Mouse (Mus musculus): ENCODE data around the gene Utrn. TPM values are rescaled to one million over a fixed set of nuclear protein-coding genes. Genes with fewer than 3 reads are reported as not detected.

Gene Utrn
- total RNA-seq, 2 experiments from 2014 or later = 67.1 to 69.4 TPM

GRCm38 (mm10) chr10:12756692-12757091, 112.5 kb downstream of the Utrn start:
- intact Hi-C loops (cut with DNase I) = no loop called here
- DNase-seq (ENCODE audit: low spot score) = no peak

- intact Hi-C loops (cut with DNase I) = no loop called here
- DNase-seq (ENCODE audit: low spot score) = no peak
These were observed 114.3 kb downstream of the Utrn start for GRCm38 (mm10) chr10:12754911-12755310.

GRCm38 (mm10) chr10:12754166-12754565, 115.0 kb downstream of the Utrn start:
- no peak for DNase-seq (ENCODE audit: low spot score)
- intact Hi-C loops (cut with DNase I) = no loop called here

GRCm38 (mm10) chr10:12743717-12744116, 125.4 kb downstream of the Utrn start:
- intact Hi-C loops (cut with DNase I) = no loop called here
- no peak for DNase-seq (ENCODE audit: low spot score)

- intact Hi-C loops (cut with DNase I) = loop anchor here (5.0 kb wide), 2 partner anchors 128 to 183 kb away; partner anchors contain the start of gene Utrn
- DNase-seq (ENCODE audit: low spot score) = no peak
These were observed 129.7 kb downstream of the Utrn start for GRCm38 (mm10) chr10:12739302-12739987.

GRCm38 (mm10) chr10:12737926-12738325, 131.2 kb downstream of the Utrn start:
- intact Hi-C loops (cut with DNase I) = loop anchor here (5.0 kb wide), 2 partner anchors 129 to 184 kb away; partner anchors contain the start of gene Utrn

GRCm38 (mm10) chr10:12736861-12737835, 132.0 kb downstream of the Utrn start:
- DNase-seq (ENCODE audit: low spot score) = no peak
- intact Hi-C loops (cut with DNase I) = loop anchor here (5.0 kb wide), 2 partner anchors 130 to 185 kb away; partner anchors contain the start of gene Utrn

More at GRCm38 (mm10) chr10:12737926-12738325, 131.2 kb downstream of the Utrn start:
- DNase-seq (ENCODE audit: low spot score) = no peak

GRCm38 (mm10) chr10:12735695-12736094, 133.5 kb downstream of the Utrn start:
- DNase-seq (ENCODE audit: low spot score) = no peak
- intact Hi-C loops (cut with DNase I) = loop anchor here (5.0 kb wide), 2 partner anchors 132 to 187 kb away; partner anchors contain the start of gene Utrn

GRCm38 (mm10) chr10:12731459-12731858, 137.7 kb downstream of the Utrn start:
- no peak for DNase-seq (ENCODE audit: low spot score)
- intact Hi-C loops (cut with DNase I) = no loop called here

- intact Hi-C loops (cut with DNase I) = no loop called here
- DNase-seq (ENCODE audit: low spot score) = no peak
These were observed 139.5 kb downstream of the Utrn start for GRCm38 (mm10) chr10:12729635-12730034.

- no peak for DNase-seq (ENCODE audit: low spot score)
- intact Hi-C loops (cut with DNase I) = no loop called here
These were observed 140.1 kb downstream of the Utrn start for GRCm38 (mm10) chr10:12729033-12729432.

- intact Hi-C loops (cut with DNase I) = no loop called here
- no peak for DNase-seq (ENCODE audit: low spot score)
These were observed 141.3 kb downstream of the Utrn start for GRCm38 (mm10) chr10:12727881-12728280.

GRCm38 (mm10) chr10:12726041-12726608, 143.0 kb downstream of the Utrn start:
- intact Hi-C loops (cut with DNase I) = no loop called here
- no peak for DNase-seq (ENCODE audit: low spot score)

- intact Hi-C loops (cut with DNase I) = no loop called here
- DNase-seq (ENCODE audit: low spot score) = no peak
These were observed 144.7 kb downstream of the Utrn start for GRCm38 (mm10) chr10:12724247-12725001.

- DNase-seq (ENCODE audit: low spot score) = no peak
- intact Hi-C loops (cut with DNase I) = no loop called here
These were observed 145.9 kb downstream of the Utrn start for GRCm38 (mm10) chr10:12723269-12723668.

GRCm38 (mm10) chr10:12722111-12722510, 147.1 kb downstream of the Utrn start:
- intact Hi-C loops (cut with DNase I) = no loop called here
- no peak for DNase-seq (ENCODE audit: low spot score)

- DNase-seq (ENCODE audit: low spot score) = no peak
- intact Hi-C loops (cut with DNase I) = no loop called here
These were observed 150.8 kb downstream of the Utrn start for GRCm38 (mm10) chr10:12718386-12718785.

- no peak for DNase-seq (ENCODE audit: low spot score)
- intact Hi-C loops (cut with DNase I) = no loop called here
These were observed 151.8 kb downstream of the Utrn start for GRCm38 (mm10) chr10:12717381-12717780.

- intact Hi-C loops (cut with DNase I) = no loop called here
- no peak for DNase-seq (ENCODE audit: low spot score)
These were observed 152.4 kb downstream of the Utrn start for GRCm38 (mm10) chr10:12716657-12717327.

Data from heart, postnatal 25 days (tissue).